Mouse (Mus musculus) heart, postnatal 0 days (tissue): ENCODE data around the gene Tfrc.

ENCODE experiments used
- CTCF ChIP-seq: IDR thresholded peaks from 2 replicates; pipeline ENCODE4 v1.5.1; 2016; ENCODE audit warnings: antibody characterized with exemption, control low read depth, low read depth
- EP300 ChIP-seq: IDR thresholded peaks from 2 replicates; pipeline ENCODE4 v1.6.1; 2016; ENCODE audit warnings: antibody characterized with exemption, low read depth

DNA sequence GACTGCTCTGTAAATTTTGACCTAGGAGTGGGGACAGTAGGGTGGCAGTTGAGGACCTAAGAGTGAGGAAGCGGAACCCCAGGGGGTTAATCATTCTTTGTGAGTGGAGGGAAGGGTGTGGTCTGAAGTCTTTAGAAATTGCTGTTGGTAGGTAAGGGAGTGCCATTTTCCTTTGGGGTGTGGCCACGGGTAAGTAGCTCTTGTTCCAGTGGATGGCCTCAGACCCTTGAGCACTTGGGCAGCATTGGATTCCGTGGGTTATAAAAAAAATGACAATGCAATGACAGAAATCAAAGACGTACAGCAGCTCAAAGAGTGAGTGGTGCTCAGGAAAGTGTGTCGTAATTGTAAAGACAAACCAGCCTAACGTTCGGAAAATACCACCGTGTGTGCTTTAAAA is 47.6 kb downstream of the Tfrc start:
- TF ChIP-seq CTCF (no peak), EP300 (no peak)
